Mouse (Mus musculus) CH12.LX (cell line): Measurements from ENCODE around the gene Ncoa5. TPM values are rescaled to one million over a fixed set of nuclear protein-coding genes. Genes with fewer than 3 reads are reported as not detected.

Experiments
- DNase-seq: peaks from one replicate; pipeline ENCODE4 v3.0.0-alpha.2; 2013; ENCODE audit errors: extremely low read depth
- H3K27ac ChIP-seq: 2 replicates; pipeline ENCODE4 v1.5.1; 2012; ENCODE audit warnings: low read depth, mild to moderate bottlenecking, control low read depth, moderate library complexity; ENCODE audit not compliant: insufficient read depth
- H3K27me3 ChIP-seq: replicated peaks from 2 replicates; pipeline ENCODE3; 2012; ENCODE audit warnings: inconsistent platforms
- H3K36me3 ChIP-seq, 2 experiments: replicated peaks in 1 of 2; 2 replicates each; pipeline versions ENCODE3 to v1.6.1; 2012; ENCODE audit warnings: inconsistent platforms in 1 of 2, low read length in 1 of 2, mild to moderate bottlenecking in 1 of 2, mixed read lengths in 1 of 2, moderate library complexity in 1 of 2; ENCODE audit not compliant: control insufficient read depth in 1 of 2, insufficient read depth in 1 of 2
- H3K4me1 ChIP-seq, 2 experiments: 2 replicates each; pipeline ENCODE4 v1.6.1; 2012; ENCODE audit warnings: inconsistent platforms in 1 of 2, moderate library complexity in 1 of 2; ENCODE audit not compliant: insufficient read depth in 2 of 2, control insufficient read depth in 1 of 2
- H3K4me2 ChIP-seq: 2 replicates; pipeline ENCODE4 v1.6.1; 2012; ENCODE audit warnings: low read depth, mild to moderate bottlenecking, control low read depth; ENCODE audit not compliant: poor library complexity, insufficient read depth, severe bottlenecking
- H3K4me3 ChIP-seq, 3 experiments: fragments of 150-350 bp in 1 of 3; sonication (generic) in 1 of 3; replicated peaks in 1 of 3; 2 replicates each; pipeline versions ENCODE3 to v1.5.1; 2011 to 2012; ENCODE audit warnings: low read depth in 2 of 3, low read length in 2 of 3, mild to moderate bottlenecking in 2 of 3, moderate library complexity in 2 of 3, control low read depth in 1 of 3, improper control_type of control experiment in 1 of 3, inconsistent platforms in 1 of 3, mixed read lengths in 1 of 3; ENCODE audit not compliant: poor library complexity in 1 of 3
- H3K79me2 ChIP-seq: replicated peaks from 2 replicates; pipeline ENCODE4 v1.6.1; 2012; ENCODE audit warnings: mild to moderate bottlenecking, moderate library complexity; ENCODE audit not compliant: control insufficient read depth, poor library complexity, insufficient read depth, severe bottlenecking; ENCODE audit errors: extremely low read depth
- H3K9ac ChIP-seq: 2 replicates; pipeline ENCODE4 v1.6.1; 2012; ENCODE audit warnings: low read depth, mild to moderate bottlenecking, control low read depth, moderate library complexity; ENCODE audit not compliant: insufficient read depth
- H3K9me3 ChIP-seq: replicated peaks from 2 replicates; pipeline ENCODE3; 2012; ENCODE audit warnings: low read length, inconsistent platforms, mixed read lengths
- CHD2 ChIP-seq: IDR thresholded peaks from 2 replicates; pipeline ENCODE4 v1.6.1; 2011; ENCODE audit warnings: low read length, improper control_type of control experiment
- E2F4 ChIP-seq: IDR thresholded peaks from 2 replicates; pipeline ENCODE4 v1.6.1; 2011; ENCODE audit warnings: low read depth, low read length, improper control_type of control experiment; ENCODE audit not compliant: insufficient replicate concordance
- EP300 ChIP-seq: IDR thresholded peaks from 2 replicates; pipeline ENCODE4 v1.6.1; 2011; ENCODE audit warnings: low read length, improper control_type of control experiment
- GABPA ChIP-seq: IDR thresholded peaks from 2 replicates; pipeline ENCODE4 v1.6.1; 2012; ENCODE audit warnings: low read depth, low read length, improper control_type of control experiment, inconsistent platforms; ENCODE audit not compliant: insufficient replicate concordance
- HCFC1 ChIP-seq: IDR thresholded peaks from 2 replicates; pipeline ENCODE4 v1.6.1; 2012; ENCODE audit warnings: low read depth, mild to moderate bottlenecking, inconsistent platforms, low read length, improper control_type of control experiment
- IRF4 ChIP-seq: IDR thresholded peaks from 2 replicates; pipeline ENCODE4 v1.6.1; 2014; ENCODE audit warnings: low read depth, mild to moderate bottlenecking, inconsistent platforms, low read length, improper control_type of control experiment
- JUN ChIP-seq: IDR thresholded peaks from 2 replicates; pipeline ENCODE4 v1.6.1; 2011; ENCODE audit warnings: low read depth, mild to moderate bottlenecking, low read length, improper control_type of control experiment, moderate library complexity; ENCODE audit not compliant: insufficient read depth
- KAT2A ChIP-seq: IDR thresholded peaks from 2 replicates; pipeline ENCODE4 v1.6.1; 2012; ENCODE audit warnings: low read length, improper control_type of control experiment, inconsistent platforms; ENCODE audit not compliant: insufficient replicate concordance
- MAX ChIP-seq: IDR thresholded peaks from 2 replicates; pipeline ENCODE4 v1.6.1; 2011; ENCODE audit warnings: low read length, improper control_type of control experiment
- MXI1 ChIP-seq: IDR thresholded peaks from 2 replicates; pipeline ENCODE4 v1.6.1; 2011; ENCODE audit warnings: mild to moderate bottlenecking, low read depth, low read length, improper control_type of control experiment
- MYC ChIP-seq: IDR thresholded peaks from 2 replicates; pipeline ENCODE4 v1.6.1; 2011; ENCODE audit warnings: low read depth, mild to moderate bottlenecking, improper control_type of control experiment, low read length
- NELFE ChIP-seq: IDR thresholded peaks from 2 replicates; pipeline ENCODE4 v1.6.1; 2011; ENCODE audit warnings: low read depth, low read length, improper control_type of control experiment
- PAX5 ChIP-seq: IDR thresholded peaks from 2 replicates; pipeline ENCODE4 v1.6.1; 2012; ENCODE audit warnings: low read length, inconsistent platforms, mixed read lengths
- POLR2A ChIP-seq: IDR thresholded peaks from 2 replicates; pipeline ENCODE4 v1.6.1; 2011; ENCODE audit warnings: low read depth, mild to moderate bottlenecking, improper control_type of control experiment, low read length
- POLR2AphosphoS2 ChIP-seq: IDR thresholded peaks from 2 replicates; pipeline ENCODE4 v1.6.1; 2011; ENCODE audit warnings: low read depth, low read length, improper control_type of control experiment
- RAD21 ChIP-seq: IDR thresholded peaks from 2 replicates; pipeline ENCODE4 v1.6.1; 2011; ENCODE audit warnings: low read depth, mild to moderate bottlenecking, low read length, improper control_type of control experiment, moderate library complexity
- RCOR1 ChIP-seq: conservative IDR thresholded peaks from 2 replicates; pipeline ENCODE4 v1.6.1; 2012; ENCODE audit warnings: low read depth, mild to moderate bottlenecking, inconsistent platforms, low read length, improper control_type of control experiment
- SIN3A ChIP-seq: IDR thresholded peaks from 2 replicates; pipeline ENCODE4 v1.6.1; 2012; ENCODE audit warnings: low read length, improper control_type of control experiment, inconsistent platforms
- SMC3 ChIP-seq: IDR thresholded peaks from 2 replicates; pipeline ENCODE4 v1.6.1; 2011; ENCODE audit warnings: low read depth, low read length, improper control_type of control experiment
- TBP ChIP-seq: conservative IDR thresholded peaks from 2 replicates; pipeline ENCODE4 v1.6.1; 2011; ENCODE audit warnings: low read depth, low read length, improper control_type of control experiment
- UBTF ChIP-seq: IDR thresholded peaks from 2 replicates; pipeline ENCODE4 v1.6.1; 2012; ENCODE audit warnings: low read depth, mild to moderate bottlenecking, inconsistent platforms, low read length, improper control_type of control experiment, moderate library complexity
- USF1 ChIP-seq: IDR thresholded peaks from 2 replicates; pipeline ENCODE4 v1.6.1; 2014; ENCODE audit warnings: low read depth, mild to moderate bottlenecking, inconsistent platforms, low read length, improper control_type of control experiment
- ZC3H11A ChIP-seq: IDR thresholded peaks from 2 replicates; pipeline ENCODE4 v1.6.1; 2012; ENCODE audit warnings: low read depth, mild to moderate bottlenecking, inconsistent platforms, low read length, improper control_type of control experiment
- ZKSCAN1 ChIP-seq: IDR thresholded peaks from 2 replicates; pipeline ENCODE4 v1.6.1; 2012; ENCODE audit warnings: low read depth, inconsistent platforms, low read length, improper control_type of control experiment, borderline replicate concordance
- ZMIZ1 ChIP-seq: IDR thresholded peaks from 2 replicates; pipeline ENCODE4 v1.6.1; 2012; ENCODE audit warnings: low read depth, mild to moderate bottlenecking, inconsistent platforms, low read length, improper control_type of control experiment
- ZNF384 ChIP-seq: IDR thresholded peaks from 2 replicates; pipeline ENCODE4 v1.6.1; 2012; ENCODE audit warnings: low read depth, low read length, improper control_type of control experiment, inconsistent platforms
- dilution Hi-C: fragments of 300-500 bp; cut with MboI; formaldehyde crosslinking; loops from 2 replicates; pipeline ENCODE4 v1.14.3; 2020; ENCODE audit warnings: low sequenced_read_pairs; ENCODE audit not compliant: extremely low pct_unique_long_range_greater_than_20kb, extremely low pct_ligation_motif_present
- in situ Hi-C: fragments of 300-500 bp; cut with MboI; formaldehyde crosslinking; loops from 3 replicates; pipeline ENCODE4 v1.14.3; 2019; ENCODE audit warnings: low sequenced_read_pairs, low pct_ligation_motif_present, low pct_unique_long_range_greater_than_20kb, mixed read lengths
- polyA plus RNA-seq: library from polyadenylated mRNA; unstranded; fragments of >175 nt; gene quantifications from 2 replicates; pipeline ENCODE4 v1.2.1, GENCODE M21; 2012; ENCODE audit warnings: low read depth; ENCODE audit not compliant: insufficient read length
- total RNA-seq, 2 experiments: library from RNA; depleted of rRNA; stranded (reverse); fragments of 300-350 nt in 1 of 2; fragments of >200 nt in 1 of 2; gene quantifications; 2 replicates each; pipeline ENCODE4 v1.2.3; 2012 to 2014

Gene Ncoa5
- total and polyA plus RNA-seq, 3 experiments, result 18.6 to 46.4 (median 20.1) TPM

- H3K27me3 ChIP-seq, result peaks cover 51% of the 10 kb centered on the region
- TF ChIP-seq TBP (no peak), SMC3 (no peak), POLR2A (no peak), ZKSCAN1 (no peak), CHD2 (no peak), KAT2A (no peak), USF1 (no peak), MAX (no peak), ZC3H11A (no peak), NELFE (no peak), UBTF (no peak), PAX5 (no peak), JUN (no peak), E2F4 (no peak)
- TF ChIP-seq, all 38 proteins: peak for 0
- Histone ChIP-seq H3K9me3 (no peaks in the 10 kb centered on the region), H3K27ac (no peak overlapping the region), H3K4me1 (no peaks in the 10 kb centered on the region), H3K4me2 (no peak overlapping the region), H3K9ac (no peak overlapping the region), H3K4me3 (no peak overlapping the region), H3K36me3 (no peaks in the 10 kb centered on the region), H3K79me2 (no peaks in the 10 kb centered on the region)
- dilution Hi-C loops, result no loop called here
- no peak for DNase-seq
- in situ Hi-C loops, result no loop called here
Measured at GRCm38 (mm10) chr2:164985962-164986361, 48.7 kb downstream of the Ncoa5 start.

DNA sequence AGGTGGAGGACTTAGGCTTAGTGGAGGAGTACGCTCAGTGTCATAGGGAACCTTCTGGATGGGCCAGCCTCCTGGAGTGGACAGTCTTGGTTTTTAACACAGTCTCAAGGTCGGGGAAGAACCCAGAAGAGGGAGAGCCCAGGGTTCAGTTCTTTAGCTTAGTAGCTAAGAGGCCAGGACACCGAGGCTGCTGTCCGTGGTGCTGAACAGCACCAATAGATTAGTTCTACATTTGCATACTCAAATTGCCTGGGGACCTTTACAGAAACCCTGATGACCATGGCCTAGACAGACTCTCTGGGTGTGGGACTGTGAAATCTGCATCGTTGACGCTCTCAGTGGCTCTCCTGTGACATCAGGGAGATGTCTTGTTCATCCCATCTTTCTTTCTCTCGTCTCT is 54.9 kb downstream of the Ncoa5 start:
- H3K27ac ChIP-seq, result no peak overlapping the region
- dilution Hi-C loops (no loop called here), in situ Hi-C loops (no loop called here)
- H3K4me2 ChIP-seq, result no peak overlapping the region
- H3K9me3 ChIP-seq, result no peaks in the 10 kb centered on the region
- H3K4me3 ChIP-seq, result no peak overlapping the region
- H3K79me2 ChIP-seq, result no peaks in the 10 kb centered on the region
- no peak for TF ChIP-seq POLR2AphosphoS2
- no peak for TF ChIP-seq TBP
- TF ChIP-seq USF1, result no peak
- H3K9ac ChIP-seq, result no peak overlapping the region
- peaks cover 57% of the 10 kb centered on the region for H3K27me3 ChIP-seq
- peak; percentile 72 for DNase-seq
- peaks cover 0 to 3% of the 10 kb centered on the region in 2 experiments; a peak in 2 of 4 replicates for H3K4me1 ChIP-seq
- no peaks in the 10 kb centered on the region for H3K36me3 ChIP-seq

- DNase-seq, result no peak
- no peak overlapping the region for H3K4me3 ChIP-seq
- H3K79me2 ChIP-seq, result no peaks in the 10 kb centered on the region
- H3K36me3 ChIP-seq, result no peaks in the 10 kb centered on the region
- H3K27ac ChIP-seq, result no peak overlapping the region
- H3K4me1 ChIP-seq, result peaks cover 6% of the 10 kb centered on the region in 2 experiments
- in situ Hi-C loops, result no loop called here
- H3K9me3 ChIP-seq, result peaks cover 4% of the 10 kb centered on the region
- dilution Hi-C loops, result no loop called here
- no peak overlapping the region for H3K4me2 ChIP-seq
- peaks cover 73% of the 10 kb centered on the region for H3K27me3 ChIP-seq
- H3K9ac ChIP-seq, result no peak overlapping the region
- TF ChIP-seq ZNF384 (no peak), MXI1 (no peak), TBP (no peak), IRF4 (no peak), PAX5 (no peak), ZMIZ1 (no peak), ZKSCAN1 (no peak), RCOR1 (no peak), RAD21 (no peak), MYC (no peak), HCFC1 (no peak), GABPA (no peak), MAX (no peak), ZC3H11A (no peak), POLR2A (no peak), CHD2 (no peak), EP300 (no peak), SIN3A (no peak), USF1 (no peak)
Measured at GRCm38 (mm10) chr2:164975611-164976010, 59.1 kb downstream of the Ncoa5 start.
